28 mouse cellular contexts compared by ENCODE assay signal in the genomic region with DNA sequence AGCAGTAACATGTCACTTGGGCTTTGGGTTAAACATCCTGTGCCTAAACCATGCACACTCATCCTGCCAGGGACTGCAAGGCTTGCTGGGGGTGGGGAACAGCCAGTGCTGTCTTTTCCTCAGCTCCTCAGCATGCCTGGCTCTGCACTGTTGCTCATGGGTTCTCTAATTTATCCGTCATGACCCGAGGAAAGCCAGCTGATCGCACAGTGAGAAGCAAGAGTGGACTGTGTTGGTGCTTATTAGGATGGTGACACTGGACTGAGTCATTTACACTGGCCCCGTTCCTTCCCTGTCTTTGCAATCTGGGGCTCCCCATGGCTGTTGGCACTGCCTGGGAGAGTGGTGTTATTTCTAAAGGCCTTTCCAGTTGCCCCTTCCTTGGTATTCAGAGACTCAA. TPM values are rescaled to one million over a fixed set of nuclear protein-coding genes. Genes with fewer than 3 reads are reported as not detected.
"Had no signal": no experiment of that assay in that cellular context is flagged by ENCODE, and none has a peak within 500 bp of the region (broad histone marks: within the 10 kb centered on the region; RNA-seq: fewer than 3 reads in every experiment).

No protein-coding gene starts in this region.

- H3K27ac ChIP-seq: gastrocnemius, adult 2 months; heart, embryonic 13.5 days; heart, embryonic 15.5 days; hindbrain, embryonic 15.5 days; layer of hippocampus, adult 2 months; left cerebral cortex, adult 2 months; limb, embryonic 13.5 days; limb, embryonic 15.5 days; liver, embryonic 12.5 days; liver, embryonic 14.5 days had no signal

- H3K4me3 ChIP-seq: gastrocnemius, adult 2 months; heart, embryonic 13.5 days; heart, embryonic 15.5 days; hindbrain, embryonic 13.5 days; hindbrain, embryonic 15.5 days; layer of hippocampus, adult 2 months; left cerebral cortex, adult 2 months; limb, embryonic 13.5 days; limb, embryonic 15.5 days; liver, embryonic 12.5 days had no signal

- DNase-seq: gastrocnemius, adult 2 months; gastrocnemius, postnatal 10 days; gastrocnemius, postnatal 25 days; heart, adult 18-20 months; heart, postnatal 14 days; heart, postnatal 36 days; kidney, adult 18-20 months; kidney, adult 8-10 months; kidney, postnatal 10 days; kidney, postnatal 25 days; kidney, postnatal 4 days; left cerebral cortex, postnatal 4 days had no signal

- H3K4me2 ChIP-seq: heart, embryonic 11.5 days; heart, embryonic 13.5 days; heart, embryonic 15.5 days; hindbrain, embryonic 13.5 days; hindbrain, embryonic 15.5 days; limb, embryonic 13.5 days; limb, embryonic 15.5 days; liver, embryonic 12.5 days had no signal

- H3K27me3 ChIP-seq: hindbrain, embryonic 15.5 days had no signal

- H3K9me3 ChIP-seq: heart, embryonic 13.5 days; heart, embryonic 15.5 days; hindbrain, embryonic 13.5 days; hindbrain, embryonic 15.5 days; limb, embryonic 13.5 days; limb, embryonic 15.5 days; liver, embryonic 12.5 days had no signal

- ATAC-seq: hindbrain, postnatal 0 days; intestine, embryonic 16.5 days; liver, embryonic 12.5 days had no signal

- H3K9ac ChIP-seq: heart, embryonic 13.5 days; heart, embryonic 15.5 days; hindbrain, embryonic 13.5 days; hindbrain, embryonic 15.5 days; limb, embryonic 13.5 days; limb, embryonic 15.5 days; liver, embryonic 12.5 days; liver, embryonic 14.5 days had no signal

- H3K4me1 ChIP-seq: heart, embryonic 13.5 days; heart, embryonic 15.5 days; limb, embryonic 13.5 days; limb, embryonic 15.5 days; liver, embryonic 12.5 days had no signal

- H3K36me3 ChIP-seq: heart, embryonic 13.5 days; heart, embryonic 15.5 days; hindbrain, embryonic 13.5 days; hindbrain, embryonic 15.5 days; limb, embryonic 13.5 days; limb, embryonic 15.5 days; liver, embryonic 12.5 days had no signal

RNA-seq across cellular contexts. Expression of a gene that starts 33.5 kb away (rescaled TPM):
- polyA plus RNA-seq: heart, embryonic 11.5 days; heart, embryonic 13.5 days; heart, embryonic 15.5 days; hindbrain, embryonic 11.5 days; hindbrain, embryonic 13.5 days; hindbrain, embryonic 15.5 days; hindbrain, postnatal 0 days; intestine, embryonic 16.5 days; kidney, embryonic 16.5 days; liver, adult 2 months; liver, embryonic 12.5 days; liver, embryonic 14.5 days had no signal
